Mouse (Mus musculus) brain, embryonic 18.5 days (tissue): ENCODE results near the gene Gtf2h3.
"Not testable (repeated sequence)": the region's sequence is repeated elsewhere in the genome, so short reads cannot be mapped to it uniquely, and the experiment has no call there.

Experiments
- DNase-seq: peaks from one replicate; pipeline ENCODE4 v3.0.0-alpha.2; 2012; ENCODE audit warnings: low read depth, low spot score

The Gtf2h3 gene

DNA sequence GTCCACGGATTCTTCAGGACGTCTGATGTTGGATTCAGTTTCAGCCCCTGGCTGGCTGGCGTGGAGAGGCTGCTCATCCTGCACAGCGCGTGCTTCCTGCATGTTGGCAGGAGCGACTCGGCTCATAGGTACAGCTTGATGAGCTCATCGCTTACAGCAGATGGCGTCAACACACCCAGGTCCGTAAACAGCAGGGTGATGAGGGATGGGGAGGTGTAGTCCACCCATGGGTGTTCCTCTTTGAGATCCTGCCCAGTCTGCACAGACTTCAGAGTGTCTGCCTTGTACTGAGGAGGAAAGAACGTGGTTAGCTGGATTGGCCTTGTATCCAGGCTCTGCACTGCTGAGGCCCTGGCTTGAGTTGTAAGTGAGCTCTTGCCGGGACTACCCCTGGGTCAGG lies 7.9 kb upstream of the Gtf2h3 start:
- DNase-seq, result no peak

GRCm38 (mm10) chr5:124575467-124575866 lies 3.5 kb upstream of the Gtf2h3 start:
- no peak for DNase-seq

DNA sequence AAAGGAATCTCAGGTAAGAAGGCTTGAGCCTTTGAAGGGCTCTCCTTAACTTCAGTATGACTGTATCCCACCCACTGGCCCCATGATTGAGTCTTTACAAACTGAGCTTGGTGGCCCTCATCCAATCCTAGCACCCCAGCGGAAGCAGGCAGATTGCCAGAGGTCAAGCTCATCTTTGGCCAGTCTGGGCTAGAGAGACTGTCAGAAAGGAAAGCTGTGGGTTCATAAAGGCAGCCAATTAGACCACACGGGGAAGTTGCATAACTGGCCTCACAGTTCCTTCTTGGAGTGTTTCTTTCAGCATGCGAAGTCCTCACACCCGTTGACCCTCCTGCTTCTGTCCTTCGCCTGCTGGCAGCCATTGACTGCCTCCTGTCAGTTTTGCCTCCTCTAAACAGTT lies 3.6 kb downstream of the Gtf2h3 start:
- DNase-seq, result no peak

- no peak for DNase-seq
These were observed 13.8 kb downstream of the Gtf2h3 start for GRCm38 (mm10) chr5:124592768-124593167.

- DNase-seq, result peak; percentile 97
These were observed 19.6 kb downstream of the Gtf2h3 start for GRCm38 (mm10) chr5:124598224-124599174.

DNA sequence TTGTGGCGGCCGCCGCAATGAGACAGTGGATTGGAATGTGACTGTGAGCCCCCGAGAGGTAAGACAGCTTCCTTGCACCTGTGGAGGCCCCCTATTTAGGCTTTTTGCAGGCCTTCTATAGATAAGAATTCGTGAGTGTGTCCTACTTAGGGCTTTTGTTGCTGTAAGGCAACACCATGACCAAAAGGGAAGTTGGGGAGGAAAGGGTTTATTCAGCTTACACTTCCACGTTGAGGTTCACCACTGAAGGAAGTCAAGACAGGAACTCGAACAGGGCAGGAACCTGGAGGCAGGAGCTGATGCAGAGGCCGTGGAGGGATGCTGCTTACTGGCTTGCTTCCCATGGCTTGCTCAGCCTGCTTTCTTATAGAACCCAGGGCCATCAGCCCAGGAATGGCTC lies 20.8 kb downstream of the Gtf2h3 start:
- DNase-seq, result not testable (repeated sequence)

GRCm38 (mm10) chr5:124602349-124602748 lies 23.4 kb downstream of the Gtf2h3 start:
- no peak for DNase-seq

DNA sequence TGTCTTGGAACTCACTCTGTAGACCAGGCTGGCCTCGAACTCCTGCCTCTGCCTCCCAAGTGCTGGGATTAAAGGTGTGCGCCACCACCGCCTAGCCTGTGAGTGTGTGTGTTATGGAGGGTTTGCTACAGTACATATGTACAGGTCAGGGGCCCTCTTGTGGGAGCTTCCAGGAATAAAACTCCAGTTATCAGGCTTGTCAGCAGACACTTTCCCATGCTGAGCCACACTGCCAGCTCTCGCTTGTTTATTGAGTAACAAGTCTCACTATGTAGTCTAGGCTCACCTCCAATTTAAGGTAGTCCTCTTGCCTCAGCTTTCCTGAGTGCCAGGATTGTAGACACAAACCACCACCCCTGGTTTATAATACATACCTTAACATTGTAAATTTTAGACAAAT lies 25.4 kb downstream of the Gtf2h3 start:
- no peak for DNase-seq

GRCm38 (mm10) chr5:124605041-124605622 lies 26.2 kb downstream of the Gtf2h3 start:
- DNase-seq, result no peak

DNA sequence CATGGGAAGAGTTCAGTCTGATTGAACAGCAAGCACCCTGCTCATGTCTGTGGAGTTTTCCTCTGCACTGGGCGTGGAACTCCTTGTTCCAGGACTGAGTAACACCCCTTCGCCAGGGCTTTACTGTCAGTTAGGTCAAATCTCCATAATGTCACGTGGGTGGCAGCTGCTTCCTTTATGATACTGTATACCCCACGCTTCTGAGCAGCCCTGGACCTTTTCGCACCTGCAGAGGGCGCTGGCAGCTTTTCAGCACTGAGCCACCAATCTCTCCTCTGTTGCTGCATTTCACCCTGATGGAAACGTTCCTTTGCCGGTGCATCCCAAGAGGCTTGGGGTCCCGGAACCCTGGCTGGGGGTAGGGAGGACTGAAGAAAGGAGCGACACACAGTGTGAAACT lies 32.0 kb downstream of the Gtf2h3 start:
- DNase-seq, result no peak

DNA sequence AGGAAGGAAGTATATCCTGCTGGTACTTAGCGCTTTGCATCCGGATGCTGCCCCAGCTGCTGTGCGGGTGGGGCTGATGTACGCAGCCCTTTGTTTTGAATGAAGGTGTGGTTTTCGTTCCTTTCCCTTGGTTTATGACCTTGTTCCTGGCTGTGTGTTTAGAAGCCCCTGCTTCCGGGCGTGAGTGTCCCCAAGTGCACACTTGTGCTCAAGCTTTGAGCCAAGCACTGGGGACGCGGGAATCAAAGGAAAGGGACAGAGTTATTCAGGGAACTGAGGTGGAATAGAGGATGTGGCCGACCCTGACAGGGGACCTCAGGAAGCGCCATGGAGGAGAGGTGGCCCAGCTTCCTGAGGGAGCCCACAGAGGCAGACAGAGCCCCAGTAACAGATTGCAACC lies 35.8 kb downstream of the Gtf2h3 start:
- DNase-seq, result no peak

DNA sequence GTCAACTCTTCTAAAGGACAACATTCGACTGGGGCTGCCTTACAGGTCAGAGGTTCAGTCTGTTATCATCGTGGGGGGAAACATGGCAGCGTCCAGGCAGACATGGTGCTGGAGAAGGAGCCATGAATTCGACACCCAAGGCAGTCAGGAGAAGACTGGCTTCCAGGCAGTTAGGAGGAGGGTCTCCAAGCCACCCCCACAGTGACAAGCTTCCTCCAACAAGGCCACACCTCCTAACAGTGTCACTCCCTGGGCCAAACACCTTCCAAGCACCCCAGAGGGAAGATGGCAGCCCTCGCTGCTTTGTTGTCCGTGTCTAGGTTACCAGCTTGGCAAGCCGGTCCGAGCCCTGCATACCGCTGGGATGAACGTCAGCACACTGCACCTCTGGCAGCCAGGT lies 39.8 kb downstream of the Gtf2h3 start:
- DNase-seq, result no peak

- no peak for DNase-seq
These were observed 42.4 kb downstream of the Gtf2h3 start for GRCm38 (mm10) chr5:124621362-124621761.

- no peak for DNase-seq
These were observed 44.0 kb downstream of the Gtf2h3 start for GRCm38 (mm10) chr5:124622890-124623289.

DNA sequence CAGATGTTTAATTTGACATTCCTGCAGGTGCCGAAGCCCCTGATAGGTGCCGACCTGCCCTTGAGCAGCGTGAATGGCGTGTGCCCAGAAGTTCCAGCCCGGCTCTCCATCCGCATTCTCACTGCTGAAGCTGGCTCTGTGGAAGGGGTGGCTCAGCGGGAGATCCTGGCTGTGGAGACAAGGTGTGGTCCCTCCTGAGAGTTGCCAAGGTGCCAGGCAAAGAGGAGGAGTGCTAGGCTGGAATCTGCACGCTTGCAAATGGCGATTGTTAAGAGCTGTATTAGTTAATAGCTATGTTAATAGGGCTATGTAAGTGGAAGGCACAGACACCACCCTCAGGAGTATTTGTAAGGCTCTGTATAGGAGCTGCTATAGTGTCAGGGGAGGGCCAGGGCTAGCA lies 45.4 kb downstream of the Gtf2h3 start:
- no peak for DNase-seq

GRCm38 (mm10) chr5:124628448-124629363 lies 49.8 kb downstream of the Gtf2h3 start, which contains the start of gene Atp6v0a2:
Atp6v0a2 (plus strand) TSS chr5:124628576.
- peak; percentile 74 for DNase-seq

DNA sequence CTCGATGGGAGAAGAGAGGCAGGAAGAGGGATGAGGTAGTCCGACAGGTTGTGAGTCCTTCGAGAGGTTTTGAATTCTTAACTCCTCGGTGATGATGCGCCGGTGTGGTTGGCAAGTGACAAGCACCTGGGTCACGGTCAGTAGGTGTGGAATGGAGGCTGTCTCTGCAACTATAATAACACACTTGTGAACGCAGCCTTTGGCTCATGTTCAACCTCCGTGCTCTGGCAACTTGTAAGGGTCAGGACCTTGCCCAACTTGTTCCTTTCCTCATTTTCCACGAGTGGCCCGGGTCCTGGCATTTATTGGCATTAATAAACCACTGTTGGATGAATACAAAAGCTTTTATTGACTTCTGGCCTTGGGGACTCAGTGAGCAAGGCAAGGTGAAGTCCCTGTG lies 50.7 kb downstream of the Gtf2h3 start:
- no peak for DNase-seq

GRCm38 (mm10) chr5:124631685-124632084 lies 52.7 kb downstream of the Gtf2h3 start:
- DNase-seq, result no peak

- no peak for DNase-seq
These were observed 53.5 kb downstream of the Gtf2h3 start for GRCm38 (mm10) chr5:124632461-124632860.

DNA sequence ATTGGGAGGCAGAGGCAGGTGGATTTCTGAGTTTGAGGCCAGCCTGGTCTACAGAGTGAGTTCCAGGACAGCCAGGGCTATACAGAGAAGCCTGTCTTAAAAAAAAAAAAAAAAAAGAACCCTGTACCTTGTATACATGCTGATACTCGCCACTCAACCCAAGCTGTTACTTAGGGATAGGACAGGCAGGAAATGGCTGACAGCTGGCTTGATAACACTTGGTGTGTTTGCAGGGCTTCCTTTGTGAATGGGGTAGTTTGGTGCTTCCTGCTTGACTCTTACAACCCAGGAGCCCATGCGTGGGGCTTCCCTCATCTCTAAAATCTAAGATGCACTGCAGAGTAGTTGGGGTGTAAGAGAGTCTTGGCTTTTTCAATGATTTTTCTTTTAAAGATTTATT lies 54.5 kb downstream of the Gtf2h3 start:
- no peak for DNase-seq

- not testable (repeated sequence) for DNase-seq
These were observed 56.1 kb downstream of the Gtf2h3 start for GRCm38 (mm10) chr5:124635068-124635467.

DNA sequence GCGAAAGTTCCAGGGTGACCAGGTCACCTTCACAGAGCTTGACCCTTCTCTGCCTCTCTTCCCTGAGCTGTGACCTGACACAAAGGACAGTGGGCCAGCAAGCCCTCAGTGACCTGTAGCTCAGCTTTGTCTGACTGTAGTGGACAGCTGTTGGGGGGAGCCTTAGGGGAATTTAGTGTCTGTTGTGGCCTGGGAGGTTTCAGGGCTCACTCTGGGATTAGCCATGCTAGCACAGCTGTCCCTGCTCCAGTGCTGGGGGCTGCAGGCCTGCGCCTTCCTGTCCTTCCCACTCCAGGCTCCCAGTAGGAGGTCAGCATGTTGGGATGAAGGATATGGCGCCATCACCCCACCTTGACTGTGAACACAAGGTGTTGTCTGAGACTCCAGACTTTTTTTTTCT lies 57.2 kb downstream of the Gtf2h3 start:
- DNase-seq, result no peak
